Mouse (Mus musculus) heart, embryonic 14.5 days (tissue): ENCODE measurements around the gene Eps8l1. TPM values are rescaled to one million over a fixed set of nuclear protein-coding genes. Genes with fewer than 3 reads are reported as not detected.

Experiments
- ATAC-seq: fragments of 200-750 bp; cut with Nextera tagmentation; 2 replicates; pipeline ENCODE4 v1.8.0; 2017; ENCODE audit warnings: low read depth, moderate TSS enrichment; ENCODE audit not compliant: insufficient number of reproducible peaks, insufficient read depth, low FRiP score
- H3K27ac ChIP-seq, 2 experiments: fragments of 200-500 bp in 1 of 2; fragments of 300-500 bp in 1 of 2; sonication (generic) in 1 of 2; replicated peaks in 1 of 2; 2 replicates each; pipeline ENCODE4 v1.5.1; 2012 to 2014; ENCODE audit warnings: low read depth in 2 of 2, low read length in 2 of 2, control low read depth in 1 of 2, mild to moderate bottlenecking in 1 of 2, mixed read lengths in 1 of 2; ENCODE audit not compliant: control insufficient read depth in 1 of 2, insufficient read depth in 1 of 2
- H3K27me3 ChIP-seq: fragments of 300-500 bp; sonication (generic); 2 replicates; pipeline ENCODE4 v1.6.1; 2014; ENCODE audit warnings: mild to moderate bottlenecking, low read length, control low read depth; ENCODE audit not compliant: control insufficient read depth, insufficient read depth
- H3K36me3 ChIP-seq: fragments of 300-500 bp; sonication (generic); 2 replicates; pipeline ENCODE4 v1.6.1; 2014; ENCODE audit warnings: mild to moderate bottlenecking, control low read depth, low read length, mixed read lengths; ENCODE audit not compliant: control insufficient read depth, insufficient read depth
- H3K4me1 ChIP-seq, 2 experiments: fragments of 200-500 bp in 1 of 2; fragments of 300-500 bp in 1 of 2; sonication (generic) in 1 of 2; 2 replicates each; pipeline ENCODE4 v1.6.1; 2012 to 2014; ENCODE audit warnings: low read length in 2 of 2, control low read depth in 1 of 2, mixed read lengths in 1 of 2; ENCODE audit not compliant: control insufficient read depth in 2 of 2, insufficient read depth in 2 of 2
- H3K4me2 ChIP-seq: fragments of 300-500 bp; sonication (generic); 2 replicates; pipeline ENCODE4 v1.6.1; 2014; ENCODE audit warnings: mild to moderate bottlenecking, low read length
- H3K4me3 ChIP-seq, 2 experiments: fragments of 200-500 bp in 1 of 2; fragments of 300-500 bp in 1 of 2; sonication (generic) in 1 of 2; 2 replicates each; pipeline ENCODE4 v1.5.1; 2012 to 2014; ENCODE audit warnings: low read length in 2 of 2, mild to moderate bottlenecking in 2 of 2, control low read depth in 1 of 2, low read depth in 1 of 2, moderate library complexity in 1 of 2; ENCODE audit not compliant: control insufficient read depth in 1 of 2, insufficient read depth in 1 of 2
- H3K9ac ChIP-seq: fragments of 300-500 bp; sonication (generic); 2 replicates; pipeline ENCODE4 v1.6.1; 2014; ENCODE audit warnings: mild to moderate bottlenecking, low read length
- H3K9me3 ChIP-seq: fragments of 300-500 bp; sonication (generic); 2 replicates; pipeline ENCODE4 v1.6.1; 2016; ENCODE audit warnings: low read length, control low read depth; ENCODE audit not compliant: control insufficient read depth
- WGBS: fragments of 180-500 bp; shearing (Covaris S2); extraction: QIAGEN DNeasy Blood & Tissue Kit; methylation state at CpG from one replicate; pipeline ENCODE4 v1.1.7; 2014; 5-methylcytosine and 5-hydroxymethylcytosine counted together
- polyA plus RNA-seq: library from polyadenylated mRNA; unstranded; fragments of >200 nt; fragmentation: Nextera tagmentation; extraction: Ambion mirVana; gene quantifications from 2 replicates; pipeline ENCODE4 v1.2.1, GENCODE M21; 2014

Gene Eps8l1
- polyA plus RNA-seq, 1 experiment from 2014 or later: 4.7 TPM

GRCm38 (mm10) chr7:4513829-4514712 is 53.6 kb downstream of the Eps8l1 start:
- Histone ChIP-seq H3K36me3 (peaks cover 20% of the 10 kb centered on the region), H3K4me2 (peak overlapping the region; percentile 55), H3K4me1 (peaks cover 54 to 84% of the 10 kb centered on the region in 2 experiments), H3K9me3 (no peaks in the 10 kb centered on the region), H3K27me3 (no peaks in the 10 kb centered on the region), H3K9ac (peak overlapping the region; percentile 72), H3K27ac (peak overlapping the region; percentile 87 to 96), H3K4me3 (peak overlapping the region; percentile 21 to 44)
- 23% methylated on average over 6 of the region's 6 CpGs for WGBS
- peak; percentile 25; the same call in 1 of the 2 replicates for ATAC-seq

GRCm38 (mm10) chr7:4515853-4516252 is 55.4 kb downstream of the Eps8l1 start:
- Histone ChIP-seq H3K4me2 (peak overlapping the region; percentile 55), H3K9me3 (no peaks in the 10 kb centered on the region), H3K4me1 (peaks cover 57 to 74% of the 10 kb centered on the region in 2 experiments), H3K4me3 (peak overlapping the region; percentile 21 to 34; a peak in 3 of 4 replicates), H3K9ac (peak overlapping the region; percentile 72), H3K27ac (peak overlapping the region; percentile 87 to 96), H3K27me3 (no peaks in the 10 kb centered on the region), H3K36me3 (peaks cover 32% of the 10 kb centered on the region)
- peak; percentile 26 for ATAC-seq
- WGBS: 38% methylated on average over 6 of the region's 6 CpGs

- H3K4me3 ChIP-seq: peak within 1 kb of the TSS; percentile 21 to 34
- 8% methylated on average over 4 of the region's 4 CpGs for WGBS
- H3K27ac ChIP-seq: peak within 1 kb of the TSS; percentile 96 to 98
- ATAC-seq: peak; percentile 66
- H3K4me2 ChIP-seq: peak within 1 kb of the TSS; percentile 55
- H3K4me1 ChIP-seq: peaks cover 52 to 68% of the 10 kb centered on the region in 2 experiments
- no peaks in the 10 kb centered on the region for H3K9me3 ChIP-seq
- no peaks in the 10 kb centered on the region for H3K27me3 ChIP-seq
- peak within 1 kb of the TSS; percentile 72 for H3K9ac ChIP-seq
- peaks cover 33% of the 10 kb centered on the region for H3K36me3 ChIP-seq
Observed at GRCm38 (mm10) chr7:4516332-4517050, 56.0 kb downstream of the Eps8l1 start, which contains the start of gene Tnnt1. Gene Tnnt1, minus strand, starts transcription at chr7:4516382.

- ATAC-seq: no peak
- Histone ChIP-seq H3K36me3 (peaks cover 33% of the 10 kb centered on the region), H3K4me2 (peak overlapping the region; percentile 69), H3K4me3 (peak overlapping the region in 1 of 2 experiments; percentile 6; a peak in 1 of 4 replicates), H3K4me1 (peaks cover 46 to 55% of the 10 kb centered on the region in 2 experiments), H3K9me3 (no peaks in the 10 kb centered on the region), H3K27ac (peak overlapping the region; percentile 20 to 39), H3K27me3 (no peaks in the 10 kb centered on the region), H3K9ac (peak overlapping the region; percentile 56)
- WGBS: 54% methylated on average over 1 of the region's 1 CpGs
Observed at GRCm38 (mm10) chr7:4518487-4518886, 58.0 kb downstream of the Eps8l1 start.

- ATAC-seq: no peak
- H3K4me2 ChIP-seq: peak overlapping the region; percentile 69
- H3K9ac ChIP-seq: peak overlapping the region; percentile 92
- H3K4me3 ChIP-seq: peak overlapping the region; percentile 69 to 70
- 15% methylated on average over 32 of the region's 32 CpGs for WGBS
- peaks cover 31 to 34% of the 10 kb centered on the region in 2 experiments for H3K4me1 ChIP-seq
- H3K9me3 ChIP-seq: no peaks in the 10 kb centered on the region
- no peaks in the 10 kb centered on the region for H3K27me3 ChIP-seq
- peaks cover 33% of the 10 kb centered on the region for H3K36me3 ChIP-seq
- H3K27ac ChIP-seq: peak overlapping the region; percentile 97 to 99
Observed at GRCm38 (mm10) chr7:4521231-4522003, 60.9 kb downstream of the Eps8l1 start.

GRCm38 (mm10) chr7:4522292-4522691 is 61.8 kb downstream of the Eps8l1 start:
- Histone ChIP-seq H3K36me3 (peaks cover 33% of the 10 kb centered on the region), H3K9me3 (no peaks in the 10 kb centered on the region), H3K27ac (peak overlapping the region; percentile 97 to 99), H3K9ac (peak overlapping the region; percentile 92), H3K4me3 (peak overlapping the region; percentile 69 to 70), H3K4me1 (peaks cover 28 to 35% of the 10 kb centered on the region in 2 experiments), H3K4me2 (peak overlapping the region; percentile 69), H3K27me3 (0 out of 2 replicates have a peak, but pooled peaks cover 3% of the 10 kb centered on the region)
- WGBS: 17% methylated on average over 6 of the region's 6 CpGs
- ATAC-seq: peak; percentile 76
